10 mouse cellular contexts compared by ENCODE assay signal in genomic region chrX:114558141-114558540, GRCm38 (mm10).
DNase-seq lines count a peak whose midpoint lies in the region; ATAC-seq and TF ChIP-seq lines count a peak whose summit lies in the region.
"Had no signal": no experiment of that assay in that cellular context is flagged by ENCODE, and none has a peak within 500 bp of the region (broad histone marks: within the 10 kb centered on the region; RNA-seq: fewer than 3 reads in every experiment).

No protein-coding gene starts in this region.

- no peak overlapping the region for H3K27ac ChIP-seq in midbrain, postnatal 0 days (ENCODE audit: low read depth, low read length)
- no peak overlapping the region for H3K27ac ChIP-seq in midbrain, embryonic 15.5 days
- H3K27ac ChIP-seq: limb, embryonic 12.5 days had no signal

- H3K36me3 ChIP-seq in midbrain, postnatal 0 days (ENCODE audit: insufficient read depth, low read length): no peaks in the 10 kb centered on the region
- no peaks in the 10 kb centered on the region for H3K36me3 ChIP-seq in midbrain, embryonic 15.5 days (replicated peaks)
- H3K36me3 ChIP-seq: limb, embryonic 12.5 days had no signal

- no peak for ATAC-seq in midbrain, postnatal 0 days (ENCODE audit: low FRiP score)
- ATAC-seq in midbrain, embryonic 15.5 days (replicated peaks): no peak
- no peak for ATAC-seq in activated CD4-positive, CD25-positive, alpha-beta regulatory T cell, adult 4 months

- no peak overlapping the region for H3K4me2 ChIP-seq in midbrain, postnatal 0 days (ENCODE audit: low read depth, low read length, poor library complexity, severe bottlenecking)
- H3K4me2 ChIP-seq in midbrain, embryonic 15.5 days: no peak overlapping the region; the same call in 1 of the 2 replicates
- H3K4me2 ChIP-seq: limb, embryonic 12.5 days had no signal

- H3K9me3 ChIP-seq in midbrain, postnatal 0 days (ENCODE audit: low read length): no peaks in the 10 kb centered on the region
- H3K9me3 ChIP-seq in midbrain, embryonic 15.5 days: no peaks in the 10 kb centered on the region
- H3K9me3 ChIP-seq: limb, embryonic 12.5 days had no signal

- no peaks in the 10 kb centered on the region for H3K27me3 ChIP-seq in midbrain, postnatal 0 days (ENCODE audit: insufficient read depth, low read length)
- no peaks in the 10 kb centered on the region for H3K27me3 ChIP-seq in midbrain, embryonic 15.5 days (replicated peaks)
- H3K27me3 ChIP-seq: limb, embryonic 12.5 days had no signal

- DNase-seq in kidney, adult 9 months: peak; percentile 16
- no peak for DNase-seq in kidney, postnatal 4 days
- peak; percentile 51 for DNase-seq in midbrain, postnatal 0 days (ENCODE audit: low spot score)
- DNase-seq in R1 (ENCODE audit: low read depth, low spot score): peak; percentile 17
- peak; percentile 27 for DNase-seq in mesoderm, embryonic 11.5 days (ENCODE audit: low read depth, low spot score)
- DNase-seq in adrenal gland, postnatal 4 days (ENCODE audit: low spot score in 2 of 2): no peak

- H3K4me3 ChIP-seq in midbrain, postnatal 0 days (ENCODE audit: low read depth, low read length): no peak overlapping the region
- no peak overlapping the region for H3K4me3 ChIP-seq in midbrain, embryonic 15.5 days
- H3K4me3 ChIP-seq: limb, embryonic 12.5 days; myocyte had no signal

- peak; percentile 70 for TF ChIP-seq CTCF in midbrain, postnatal 0 days (IDR thresholded peaks at IDR 0.05)

- H3K9ac ChIP-seq in midbrain, postnatal 0 days (replicated peaks; ENCODE audit: low read length, poor library complexity, severe bottlenecking): no peak overlapping the region
- H3K9ac ChIP-seq in midbrain, embryonic 15.5 days: no peak overlapping the region
- H3K9ac ChIP-seq: limb, embryonic 12.5 days had no signal

- no peaks in the 10 kb centered on the region for H3K4me1 ChIP-seq in midbrain, postnatal 0 days (ENCODE audit: insufficient read depth, low read length)
- H3K4me1 ChIP-seq in midbrain, embryonic 15.5 days: no peaks in the 10 kb centered on the region
- H3K4me1 ChIP-seq: limb, embryonic 12.5 days had no signal

- WGBS in midbrain, postnatal 0 days: 37% methylated on average over 3 of the region's 3 CpGs
- WGBS in midbrain, embryonic 15.5 days: 33% methylated on average over 3 of the region's 3 CpGs

Comparison
In these comparisons a context has a peak if more than half of its experiments do, and no peak if none do; other contexts are left out.
1. DNase-seq: peak in kidney, adult 9 months (single experiment), midbrain, postnatal 0 days (single experiment), R1 (single experiment) and mesoderm, embryonic 11.5 days (single experiment); none in kidney, postnatal 4 days (0 of 2) and adrenal gland, postnatal 4 days (0 of 2).